Mouse (Mus musculus): ENCODE results near the gene Jarid2.

DNA sequence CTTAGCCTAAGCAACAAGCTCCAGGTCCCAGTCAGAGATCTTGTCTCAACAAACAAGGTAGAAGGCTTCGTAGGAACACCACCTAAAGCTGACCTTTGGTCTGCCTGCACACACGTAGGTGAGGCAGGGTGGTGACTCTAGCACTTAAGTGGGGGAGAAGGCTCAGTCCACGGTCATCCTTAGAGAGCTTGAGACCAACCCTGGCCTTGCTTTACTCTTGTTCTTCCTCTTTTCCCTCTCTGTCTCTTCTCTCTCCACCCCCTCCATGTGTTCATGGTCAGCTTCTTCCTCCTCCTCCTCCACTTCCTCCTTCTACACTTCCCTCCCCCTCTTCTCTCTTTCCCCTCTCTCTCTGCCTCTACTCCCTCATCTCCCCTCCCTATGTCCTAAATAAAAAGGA is 208.4 kb downstream of the Jarid2 start:
- TF ChIP-seq CTCF (conservative IDR thresholded peaks at IDR 0.05; ENCODE audit: insufficient read depth, insufficient read length, low read depth, low read length), result no peak
- no peak for TF ChIP-seq POLR2A (IDR thresholded peaks at IDR 0.05; ENCODE audit: low read depth, low read length)
